In the genomic region with DNA sequence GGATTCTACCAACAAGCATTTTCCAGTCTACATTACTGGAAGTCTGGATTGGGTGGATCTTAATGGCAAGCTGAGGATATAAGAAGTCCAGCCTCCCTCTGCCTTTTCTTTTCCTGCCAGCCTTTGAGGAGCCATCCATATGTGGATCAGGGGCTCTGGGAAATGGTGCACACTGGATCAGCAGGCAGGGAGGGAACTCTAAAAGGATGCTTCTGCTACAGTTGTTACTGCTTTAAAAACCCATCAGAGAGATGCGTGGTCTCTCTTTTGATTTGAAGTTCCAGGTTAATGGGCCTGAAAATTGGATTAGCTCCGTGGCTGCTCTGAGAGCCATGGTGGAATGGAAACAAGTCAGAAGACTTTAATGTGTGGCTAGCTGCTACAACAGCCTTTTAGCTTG, we compare ENCODE assay signal across 42 mouse cellular contexts. TPM values are rescaled to one million over a fixed set of nuclear protein-coding genes. Genes with fewer than 3 reads are reported as not detected.
DNase-seq lines count a peak whose midpoint lies in the region; ATAC-seq and TF ChIP-seq lines count a peak whose summit lies in the region.
"Had no signal": no experiment of that assay in that cellular context is flagged by ENCODE, and none has a peak within 500 bp of the region (broad histone marks: within the 10 kb centered on the region; RNA-seq: fewer than 3 reads in every experiment).

No protein-coding gene starts in this region.

- 25% methylated on average over 2 of the region's 2 CpGs for WGBS in hindbrain, embryonic 13.5 days
- 21% methylated on average over 2 of the region's 2 CpGs for WGBS in hindbrain, embryonic 10.5 days
- 3% methylated on average over 2 of the region's 2 CpGs for WGBS in midbrain, postnatal 0 days
- 3% methylated on average over 2 of the region's 2 CpGs for WGBS in midbrain, embryonic 13.5 days
- 22% methylated on average over 2 of the region's 2 CpGs for WGBS in hindbrain, postnatal 0 days

- H3K27ac ChIP-seq in hindbrain, embryonic 13.5 days: 0 out of 2 replicates have a peak overlapping the region, but pooled peaks have one; percentile 12
- no peak overlapping the region for H3K27ac ChIP-seq in hindbrain, embryonic 10.5 days
- H3K27ac ChIP-seq in midbrain, postnatal 0 days (ENCODE audit: low read depth, low read length): no peak overlapping the region
- H3K27ac ChIP-seq in midbrain, embryonic 13.5 days: no peak overlapping the region
- H3K27ac ChIP-seq in hindbrain, postnatal 0 days: no peak overlapping the region
- H3K27ac ChIP-seq: embryonic facial prominence, embryonic 13.5 days; forebrain, embryonic 10.5 days; forebrain, embryonic 15.5 days; heart, embryonic 10.5 days; heart, embryonic 15.5 days; layer of hippocampus, adult 2 months; left cerebral cortex, adult 2 months; limb, embryonic 12.5 days; liver, embryonic 15.5 days; lung, embryonic 15.5 days; midbrain, embryonic 10.5 days; neural tube, embryonic 12.5 days; stomach, postnatal 0 days had no signal

- no peaks in the 10 kb centered on the region for H3K36me3 ChIP-seq in hindbrain, embryonic 13.5 days
- no peaks in the 10 kb centered on the region for H3K36me3 ChIP-seq in hindbrain, embryonic 10.5 days
- no peaks in the 10 kb centered on the region for H3K36me3 ChIP-seq in midbrain, postnatal 0 days (ENCODE audit: insufficient read depth, low read length)
- no peaks in the 10 kb centered on the region for H3K36me3 ChIP-seq in midbrain, embryonic 13.5 days
- no peaks in the 10 kb centered on the region for H3K36me3 ChIP-seq in hindbrain, postnatal 0 days (ENCODE audit: insufficient read depth, low read length)
- H3K36me3 ChIP-seq: embryonic facial prominence, embryonic 13.5 days; forebrain, embryonic 10.5 days; forebrain, embryonic 15.5 days; heart, embryonic 10.5 days; heart, embryonic 15.5 days; limb, embryonic 12.5 days; liver, embryonic 15.5 days; lung, embryonic 15.5 days; midbrain, embryonic 10.5 days; neural tube, embryonic 12.5 days had no signal

- no peak overlapping the region for H3K4me2 ChIP-seq in hindbrain, embryonic 13.5 days
- H3K4me2 ChIP-seq in midbrain, postnatal 0 days (ENCODE audit: low read depth, low read length, poor library complexity, severe bottlenecking): no peak overlapping the region
- H3K4me2 ChIP-seq in midbrain, embryonic 13.5 days (replicated peaks): no peak overlapping the region
- no peak overlapping the region for H3K4me2 ChIP-seq in hindbrain, postnatal 0 days (ENCODE audit: low read depth, low read length)
- H3K4me2 ChIP-seq: embryonic facial prominence, embryonic 13.5 days; forebrain, embryonic 15.5 days; heart, embryonic 15.5 days; limb, embryonic 12.5 days; liver, embryonic 15.5 days; lung, embryonic 15.5 days; neural tube, embryonic 12.5 days had no signal

- H3K9me3 ChIP-seq in hindbrain, embryonic 13.5 days: no peaks in the 10 kb centered on the region
- H3K9me3 ChIP-seq in hindbrain, embryonic 10.5 days: 0 out of 2 replicates have a peak, but pooled peaks cover 3% of the 10 kb centered on the region
- no peaks in the 10 kb centered on the region for H3K9me3 ChIP-seq in midbrain, postnatal 0 days (ENCODE audit: low read length)
- no peaks in the 10 kb centered on the region for H3K9me3 ChIP-seq in midbrain, embryonic 13.5 days
- no peaks in the 10 kb centered on the region for H3K9me3 ChIP-seq in hindbrain, postnatal 0 days (ENCODE audit: low read length)
- H3K9me3 ChIP-seq: embryonic facial prominence, embryonic 13.5 days; forebrain, embryonic 10.5 days; forebrain, embryonic 15.5 days; heart, embryonic 10.5 days; heart, embryonic 15.5 days; limb, embryonic 12.5 days; liver, embryonic 15.5 days; lung, embryonic 15.5 days; midbrain, embryonic 10.5 days; neural tube, embryonic 12.5 days had no signal

- ATAC-seq in hindbrain, embryonic 13.5 days (ENCODE audit: low FRiP score): no peak
- no peak for ATAC-seq in midbrain, postnatal 0 days (ENCODE audit: low FRiP score)
- no peak for ATAC-seq in midbrain, embryonic 13.5 days
- ATAC-seq in hindbrain, postnatal 0 days: no peak
- ATAC-seq: forebrain, embryonic 15.5 days; Patski had no signal

- no peak overlapping the region for H3K9ac ChIP-seq in hindbrain, embryonic 13.5 days
- H3K9ac ChIP-seq in midbrain, postnatal 0 days (replicated peaks; ENCODE audit: low read length, poor library complexity, severe bottlenecking): no peak overlapping the region
- H3K9ac ChIP-seq in midbrain, embryonic 13.5 days (replicated peaks): no peak overlapping the region
- no peak overlapping the region for H3K9ac ChIP-seq in hindbrain, postnatal 0 days (replicated peaks; ENCODE audit: low read length)
- H3K9ac ChIP-seq: embryonic facial prominence, embryonic 13.5 days; forebrain, embryonic 15.5 days; heart, embryonic 15.5 days; limb, embryonic 12.5 days; liver, embryonic 15.5 days; lung, embryonic 15.5 days; neural tube, embryonic 12.5 days had no signal

- H3K4me3 ChIP-seq in hindbrain, embryonic 13.5 days: no peak overlapping the region
- no peak overlapping the region for H3K4me3 ChIP-seq in hindbrain, embryonic 10.5 days
- H3K4me3 ChIP-seq in midbrain, postnatal 0 days (ENCODE audit: low read depth, low read length): no peak overlapping the region
- H3K4me3 ChIP-seq in midbrain, embryonic 13.5 days (replicated peaks): no peak overlapping the region
- no peak overlapping the region for H3K4me3 ChIP-seq in hindbrain, postnatal 0 days (ENCODE audit: low read length)
- H3K4me3 ChIP-seq: embryonic facial prominence, embryonic 13.5 days; forebrain, embryonic 10.5 days; forebrain, embryonic 15.5 days; heart, embryonic 10.5 days; heart, embryonic 15.5 days; layer of hippocampus, adult 2 months; left cerebral cortex, adult 2 months; limb, embryonic 12.5 days; liver, embryonic 15.5 days; lung, embryonic 15.5 days; midbrain, embryonic 10.5 days; neural tube, embryonic 12.5 days had no signal

- no peak for DNase-seq in hindbrain, embryonic 10.5 days (ENCODE audit: low spot score)
- peak; percentile 40 for DNase-seq in midbrain, postnatal 0 days (ENCODE audit: low spot score)
- DNase-seq in hindbrain, postnatal 0 days (ENCODE audit: low spot score): peak; percentile 49
- DNase-seq in adrenal gland, postnatal 25 days: no peak
- DNase-seq in c-Kit-positive CD71-positive TER-119-positive erythroid progenitor cells, embryonic 14.5 days (ENCODE audit: low spot score): no peak
- DNase-seq: adrenal gland, postnatal 14 days; cerebellum, adult 2 months; cerebellum, postnatal 14 days; gastrocnemius, postnatal 25 days; heart, adult 11 months; kidney, adult 11 months; kidney, postnatal 36 days; right cerebral cortex, postnatal 4 days; thymus, adult 18-20 months; thymus, postnatal 25 days had no signal

- TF ChIP-seq CTCF in midbrain, postnatal 0 days (IDR thresholded peaks at IDR 0.05): no peak
- no peak for TF ChIP-seq CTCF in hindbrain, postnatal 0 days (IDR thresholded peaks at IDR 0.05; ENCODE audit: low read depth)

- H3K4me1 ChIP-seq in hindbrain, embryonic 13.5 days (replicated peaks): no peaks in the 10 kb centered on the region; the same call in 1 of the 2 replicates
- H3K4me1 ChIP-seq in hindbrain, embryonic 10.5 days (replicated peaks): peaks cover 10% of the 10 kb centered on the region; the same call in 1 of the 2 replicates
- no peaks in the 10 kb centered on the region for H3K4me1 ChIP-seq in midbrain, postnatal 0 days (ENCODE audit: insufficient read depth, low read length)
- peaks cover 5% of the 10 kb centered on the region; the same call in 1 of the 2 replicates for H3K4me1 ChIP-seq in midbrain, embryonic 13.5 days (replicated peaks)
- H3K4me1 ChIP-seq in hindbrain, postnatal 0 days (ENCODE audit: insufficient read depth, low read length): no peaks in the 10 kb centered on the region
- H3K4me1 ChIP-seq: embryonic facial prominence, embryonic 13.5 days; forebrain, embryonic 15.5 days; heart, embryonic 10.5 days; heart, embryonic 15.5 days; limb, embryonic 12.5 days; liver, embryonic 15.5 days; lung, embryonic 15.5 days had no signal

- no peaks in the 10 kb centered on the region for H3K27me3 ChIP-seq in hindbrain, embryonic 13.5 days
- no peaks in the 10 kb centered on the region for H3K27me3 ChIP-seq in hindbrain, embryonic 10.5 days (ENCODE audit: insufficient read depth, poor library complexity, severe bottlenecking)
- no peaks in the 10 kb centered on the region for H3K27me3 ChIP-seq in midbrain, postnatal 0 days (ENCODE audit: insufficient read depth, low read length)
- H3K27me3 ChIP-seq in midbrain, embryonic 13.5 days: peaks cover 12% of the 10 kb centered on the region; the same call in 1 of the 2 replicates
- no peaks in the 10 kb centered on the region for H3K27me3 ChIP-seq in hindbrain, postnatal 0 days (ENCODE audit: insufficient read depth, low read length)
- H3K27me3 ChIP-seq: embryonic facial prominence, embryonic 13.5 days; forebrain, embryonic 15.5 days; heart, embryonic 15.5 days; limb, embryonic 12.5 days; liver, embryonic 15.5 days; lung, embryonic 15.5 days; neural tube, embryonic 12.5 days; Patski had no signal

RNA-seq across cellular contexts. Expression of a gene that starts 27.7 kb away (rescaled TPM):
- 0.21 and 0.43 TPM in 2 replicates for polyA plus RNA-seq in hindbrain, embryonic 13.5 days (2015; fragmentation: Nextera tagmentation; extraction: Ambion mirVana)
- 0.15 TPM in 1 of 2 replicates, not detected in the other for polyA plus RNA-seq in hindbrain, embryonic 10.5 days (2016; fragmentation: Nextera tagmentation; extraction: Ambion mirVana)
- total RNA-seq in midbrain, postnatal 0 days (2014; rRNA removed): not detected in 2 replicates
- polyA plus RNA-seq in midbrain, postnatal 0 days (2015; fragmentation: Nextera tagmentation; extraction: Ambion mirVana): not detected in 2 replicates
- not detected in 2 replicates for polyA plus RNA-seq in midbrain, embryonic 13.5 days (2015; fragmentation: Nextera tagmentation; extraction: Ambion mirVana)
- not detected in 2 replicates for total RNA-seq in hindbrain, postnatal 0 days (2014; rRNA removed)
- 0.18 and 0.23 TPM in 2 replicates for polyA plus RNA-seq in hindbrain, postnatal 0 days (2015; fragmentation: Nextera tagmentation; extraction: Ambion mirVana)
- total RNA-seq in adrenal gland, postnatal 25 days (2021): not detected in 2 replicates
- total RNA-seq: adrenal gland, postnatal 14 days; gastrocnemius, adult 18-20 months; gastrocnemius, postnatal 25 days; heart, postnatal 25 days; layer of hippocampus, adult 2 months; layer of hippocampus, postnatal 14 days; left cerebral cortex, adult 2 months; left cerebral cortex, postnatal 25 days; liver, adult 2 months; megakaryocyte progenitor cell, adult 5-6 weeks; MEL had no signal
- polyA plus RNA-seq: cerebellum, adult 2 months; cortical plate, adult 2 months; embryonic facial prominence, embryonic 13.5 days; forebrain, embryonic 10.5 days; forebrain, embryonic 15.5 days; frontal cortex, adult 2 months; heart, embryonic 10.5 days; heart, embryonic 15.5 days; kidney, embryonic 14.5 days; limb, embryonic 12.5 days; liver, adult 2 months; liver, embryonic 15.5 days; lung, embryonic 15.5 days; midbrain, embryonic 10.5 days; Patski; spleen, adult 2 months; stomach, postnatal 0 days had no signal

RNA-seq across cellular contexts. Expression of a gene that starts 57.7 kb away (rescaled TPM):
- polyA plus RNA-seq in hindbrain, embryonic 13.5 days (2015; fragmentation: Nextera tagmentation; extraction: Ambion mirVana): not detected in 2 replicates
- polyA plus RNA-seq in hindbrain, embryonic 10.5 days (2016; fragmentation: Nextera tagmentation; extraction: Ambion mirVana): not detected in 2 replicates
- not detected in 2 replicates for total RNA-seq in midbrain, postnatal 0 days (2014; rRNA removed)
- polyA plus RNA-seq in midbrain, postnatal 0 days (2015; fragmentation: Nextera tagmentation; extraction: Ambion mirVana): not detected in 2 replicates
- not detected in 2 replicates for polyA plus RNA-seq in midbrain, embryonic 13.5 days (2015; fragmentation: Nextera tagmentation; extraction: Ambion mirVana)
- not detected in 2 replicates for total RNA-seq in hindbrain, postnatal 0 days (2014; rRNA removed)
- polyA plus RNA-seq in hindbrain, postnatal 0 days (2015; fragmentation: Nextera tagmentation; extraction: Ambion mirVana): not detected in 2 replicates
- total RNA-seq in adrenal gland, postnatal 25 days (2021): not detected in 2 replicates
- total RNA-seq: adrenal gland, postnatal 14 days; gastrocnemius, adult 18-20 months; gastrocnemius, postnatal 25 days; heart, postnatal 25 days; layer of hippocampus, adult 2 months; layer of hippocampus, postnatal 14 days; left cerebral cortex, adult 2 months; left cerebral cortex, postnatal 25 days; liver, adult 2 months; megakaryocyte progenitor cell, adult 5-6 weeks; MEL had no signal
- polyA plus RNA-seq: cerebellum, adult 2 months; cortical plate, adult 2 months; embryonic facial prominence, embryonic 13.5 days; forebrain, embryonic 10.5 days; forebrain, embryonic 15.5 days; frontal cortex, adult 2 months; heart, embryonic 10.5 days; heart, embryonic 15.5 days; kidney, embryonic 14.5 days; limb, embryonic 12.5 days; liver, adult 2 months; liver, embryonic 15.5 days; lung, embryonic 15.5 days; midbrain, embryonic 10.5 days; neural tube, embryonic 12.5 days; Patski; spleen, adult 2 months; stomach, postnatal 0 days had no signal

Comparison
In these comparisons a context has a peak if more than half of its experiments do, and no peak if none do; other contexts are left out.
1. DNase-seq: peak in midbrain, postnatal 0 days (single experiment) and hindbrain, postnatal 0 days (single experiment); none in hindbrain, embryonic 10.5 days (single experiment), adrenal gland, postnatal 25 days (single experiment) and c-Kit-positive CD71-positive TER-119-positive erythroid progenitor cells, embryonic 14.5 days (single experiment).